Mouse (Mus musculus) thymus, postnatal 25 days (tissue): Measurements from ENCODE around the gene Rhot2.

Experiments
- DNase-seq: peaks from one replicate; pipeline ENCODE4 v3.0.0; 2022

Rhot2 gene

DNA sequence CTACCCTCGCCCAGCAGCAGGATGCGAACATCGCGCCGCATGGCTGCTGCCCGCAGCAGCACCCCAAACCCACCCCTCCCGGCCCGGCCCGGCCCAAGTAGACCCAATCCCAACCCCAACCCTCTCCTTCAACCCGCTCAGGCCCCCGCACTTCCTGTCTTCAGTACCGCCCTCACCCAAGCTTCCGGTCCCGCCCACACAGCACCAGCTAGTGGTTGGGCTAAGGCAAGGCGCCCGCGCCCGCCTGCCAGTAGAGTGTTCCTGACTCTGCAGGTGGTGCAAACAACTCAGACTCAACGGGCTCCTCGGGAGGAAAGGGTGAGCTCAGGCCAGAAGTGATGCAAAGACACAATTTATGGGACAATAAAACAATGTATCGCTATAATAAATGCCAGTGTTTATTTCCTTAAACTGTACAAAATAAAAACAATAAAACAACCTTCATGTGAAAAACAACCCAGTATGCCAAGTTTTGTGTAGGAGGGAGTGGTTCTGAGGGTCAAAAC, at the start of gene Rhot2:
TSS of gene Rhot2 (minus strand) at position 456 of the 506 bp plus-strand sequence.
- DNase-seq, result peak; percentile 97

DNA sequence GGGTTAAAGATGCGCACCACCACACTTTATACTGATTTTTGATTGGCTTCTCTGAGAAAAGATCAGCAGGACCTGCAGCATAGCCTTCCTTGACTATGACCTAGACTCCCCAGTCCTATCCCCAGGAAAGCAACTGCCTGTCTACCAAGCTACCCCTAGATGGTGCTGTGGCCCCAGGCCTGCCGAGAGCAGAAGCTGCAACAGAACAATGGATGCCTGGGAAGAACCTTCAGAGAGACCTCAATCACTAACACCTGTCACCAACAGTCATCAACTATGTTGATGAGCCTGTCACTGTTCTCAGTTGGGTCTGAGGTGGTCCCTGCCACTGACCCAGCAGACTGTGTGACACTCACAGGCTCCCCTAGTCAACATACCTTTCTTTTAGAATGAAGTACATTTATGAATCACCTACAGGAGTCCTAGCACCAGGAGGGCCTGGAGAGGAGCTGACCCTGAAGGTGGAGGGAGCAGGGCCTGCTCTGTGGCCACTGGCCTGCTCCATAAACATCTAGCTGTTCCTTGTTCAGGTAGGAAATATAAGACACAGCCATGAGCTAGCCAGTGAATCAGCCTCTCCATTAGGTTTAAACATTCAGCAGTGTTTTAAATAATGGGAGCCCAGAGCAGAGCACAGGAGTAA, 49.4 kb upstream of the Rhot2 start:
- DNase-seq, result peak; percentile 72

DNA sequence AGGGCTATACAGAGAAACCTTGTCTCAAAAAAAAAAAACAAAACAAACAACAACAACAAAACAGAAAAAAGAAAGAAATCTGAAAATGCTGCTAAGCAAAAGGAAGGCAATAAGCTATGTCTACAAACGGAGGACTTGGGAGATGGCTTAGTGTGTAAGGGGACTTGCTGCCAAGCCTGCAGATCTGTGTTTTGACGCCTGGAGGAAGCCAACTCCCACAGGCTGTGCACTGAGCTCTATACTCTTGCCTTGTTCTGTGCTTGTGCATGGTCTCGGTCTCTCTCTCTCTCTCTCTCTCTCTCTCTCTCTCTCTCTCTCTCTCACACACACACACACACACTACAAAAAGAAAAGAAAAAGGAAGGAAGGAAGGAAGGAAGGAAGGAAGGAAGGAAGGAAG, 44.2 kb upstream of the Rhot2 start:
- no peak for DNase-seq

DNA sequence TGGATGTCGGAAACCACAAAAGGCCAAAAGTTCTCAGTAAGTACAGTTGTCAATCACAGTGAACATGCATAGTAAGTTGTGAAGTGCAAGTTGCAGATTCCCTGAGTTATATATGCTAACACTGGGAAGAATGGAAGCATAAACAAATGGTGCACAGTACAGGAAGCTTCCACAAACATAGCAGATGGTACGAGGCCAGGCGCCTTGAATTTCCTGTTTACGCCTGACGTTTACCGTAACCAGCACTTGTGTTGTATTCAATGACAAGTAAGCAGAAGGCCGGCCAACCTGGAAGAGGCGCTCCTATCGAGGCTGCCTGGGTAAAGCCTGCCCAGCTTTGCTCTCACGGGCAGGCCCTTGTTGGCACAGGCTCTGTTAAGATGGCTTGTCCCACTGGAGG, 42.8 kb upstream of the Rhot2 start:
- DNase-seq, result no peak

DNA sequence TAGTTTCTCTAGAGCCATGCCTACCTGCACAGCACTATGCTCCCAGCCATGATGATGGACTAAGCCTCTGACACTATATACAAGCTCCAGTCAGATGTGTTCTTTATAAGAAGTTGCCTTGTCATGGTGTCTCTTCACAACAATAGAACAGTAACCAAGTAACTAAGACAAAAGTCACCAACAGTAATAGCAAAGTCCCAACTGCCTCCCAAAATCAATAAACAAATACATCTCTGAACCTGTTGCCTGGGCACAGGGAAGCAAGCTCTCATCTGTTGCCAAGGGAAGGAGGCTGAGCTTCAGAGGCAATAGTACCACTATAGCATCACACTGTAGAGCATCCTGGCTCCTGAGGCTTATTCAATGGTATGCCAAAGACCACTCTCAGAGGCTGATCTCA, 42.2 kb upstream of the Rhot2 start:
- no peak for DNase-seq

DNA sequence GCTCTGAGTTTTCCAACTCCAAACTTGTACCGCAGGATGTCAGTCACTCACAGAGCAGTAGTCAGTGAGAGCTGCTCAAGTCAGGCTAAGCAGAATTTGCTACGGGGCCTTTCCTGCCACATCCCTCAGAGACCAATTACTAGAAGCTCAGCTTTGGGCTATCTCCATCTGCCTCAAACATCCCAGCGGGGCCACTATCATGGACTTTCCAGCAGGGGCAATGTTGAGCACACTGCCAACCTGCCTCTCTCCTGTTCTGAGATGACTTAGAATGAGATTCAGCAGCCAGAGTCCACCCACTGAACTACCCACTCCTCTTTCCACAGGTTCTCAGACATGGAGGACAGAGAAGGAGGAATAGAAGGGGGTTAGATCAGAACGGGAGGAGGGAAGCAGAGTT, 41.0 kb upstream of the Rhot2 start:
- peak; percentile 30 for DNase-seq

DNA sequence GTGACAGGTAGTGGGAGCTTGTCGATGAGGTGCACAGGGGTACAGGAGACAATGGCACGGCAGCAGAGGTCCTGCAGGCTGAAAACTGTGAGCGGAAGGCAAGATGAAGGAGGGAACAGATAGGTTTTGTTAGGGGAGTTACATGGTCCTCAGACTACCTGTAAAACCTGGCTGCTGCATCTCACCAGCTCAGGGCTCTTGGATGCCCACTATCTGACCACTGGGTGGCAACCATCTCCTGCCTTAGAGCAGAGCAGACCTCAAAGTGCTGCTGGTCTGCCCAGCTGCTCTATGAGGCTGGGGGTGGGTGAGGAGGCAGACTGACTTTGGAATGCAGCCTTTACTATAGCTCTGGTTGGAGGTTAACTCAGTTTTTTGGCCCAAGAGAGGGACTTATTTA, 39.2 kb upstream of the Rhot2 start:
- DNase-seq, result no peak

DNA sequence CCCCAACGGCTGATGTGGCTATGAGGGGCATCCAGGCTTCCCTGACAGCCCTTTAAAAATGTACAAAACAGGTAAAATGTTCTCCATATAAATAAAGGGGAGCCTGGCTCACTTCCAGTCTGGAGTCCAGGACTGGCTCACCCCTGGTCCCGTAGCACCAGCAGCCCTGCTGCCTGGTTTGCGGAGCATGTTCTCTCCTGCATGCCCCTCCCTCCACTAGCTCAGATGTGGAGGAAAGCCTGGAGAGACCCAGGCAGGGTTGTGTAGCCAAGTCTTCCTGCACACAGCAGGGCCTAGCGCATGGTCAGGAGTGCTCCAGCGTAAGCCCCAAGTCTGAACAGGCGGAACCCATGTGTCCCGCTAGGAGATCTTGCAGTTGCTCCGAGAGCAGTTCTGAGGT, 38.6 kb upstream of the Rhot2 start:
- no peak for DNase-seq

DNA sequence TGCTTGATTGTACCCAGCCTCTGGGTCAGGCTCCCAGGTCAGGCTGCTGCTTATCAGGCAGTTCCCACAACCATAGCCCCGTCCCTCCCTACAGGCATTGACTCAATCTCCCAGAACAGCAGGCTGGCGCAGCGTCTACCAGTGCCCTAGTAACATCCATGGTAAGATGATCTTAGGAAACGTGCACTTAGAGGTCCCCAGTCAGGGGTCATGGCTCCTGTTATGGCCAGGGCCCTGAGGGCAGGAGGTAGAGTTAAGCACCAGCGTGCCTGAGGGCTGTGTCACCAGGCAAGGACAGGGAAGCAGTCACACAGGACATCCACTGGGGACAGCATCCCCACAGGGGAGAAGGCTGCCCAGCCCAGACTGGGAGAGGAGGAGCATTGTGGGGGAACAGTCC, 37.7 kb upstream of the Rhot2 start:
- DNase-seq, result no peak

DNA sequence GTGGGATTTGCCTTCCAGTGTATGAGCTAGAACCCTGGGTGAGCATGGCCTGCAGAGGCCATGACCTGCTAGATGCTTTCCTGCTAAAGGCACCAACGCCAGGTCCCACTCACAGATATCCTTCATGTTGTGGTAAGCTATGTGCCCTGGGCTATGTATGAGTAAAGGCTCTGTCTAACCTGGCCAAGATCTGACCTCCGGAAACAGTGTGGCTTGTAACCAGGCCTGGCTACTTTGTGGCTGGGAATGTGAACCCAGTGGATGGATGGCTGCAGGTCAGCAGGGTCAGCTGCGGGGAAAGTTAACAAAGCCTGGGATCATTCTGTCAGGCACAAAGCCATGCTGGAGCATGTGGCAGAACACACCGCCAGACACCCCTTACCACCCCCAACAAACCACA, 37.0 kb upstream of the Rhot2 start:
- no peak for DNase-seq

DNA sequence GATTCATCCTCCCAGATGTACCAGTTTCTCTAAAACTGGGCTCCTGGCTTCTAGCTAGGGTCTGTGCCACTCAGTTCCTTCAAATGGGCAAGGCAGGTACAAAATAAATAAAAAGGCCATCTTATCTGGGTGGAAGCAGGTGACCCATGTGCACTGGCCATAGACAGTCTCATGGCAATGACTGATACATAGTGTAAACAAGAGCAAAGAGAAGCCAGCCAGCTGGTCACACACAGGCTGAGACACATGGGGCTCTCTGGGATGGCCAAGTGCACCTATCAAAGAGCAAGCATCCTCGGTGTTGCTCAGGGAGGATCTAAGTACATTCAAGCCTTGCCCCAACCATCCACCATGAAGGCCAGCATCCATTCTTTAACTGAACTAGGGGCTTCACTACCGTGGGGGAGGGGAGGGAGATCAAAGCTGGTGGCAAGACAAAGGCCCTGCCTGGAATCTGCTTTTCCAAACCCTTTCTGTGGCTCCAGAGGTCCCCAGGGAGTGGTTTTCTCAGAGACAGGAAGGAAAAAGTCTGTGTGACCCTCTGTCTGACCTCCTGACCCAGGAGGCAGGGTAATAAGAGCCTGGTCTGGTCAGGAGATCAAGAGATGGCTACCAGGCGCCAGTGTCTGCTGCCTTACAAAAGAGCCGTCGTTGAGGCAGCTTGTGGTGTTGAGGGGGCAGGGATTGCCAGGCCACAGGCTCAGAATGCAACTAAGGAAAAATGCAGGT, 36.4 kb upstream of the Rhot2 start:
- DNase-seq, result no peak

DNA sequence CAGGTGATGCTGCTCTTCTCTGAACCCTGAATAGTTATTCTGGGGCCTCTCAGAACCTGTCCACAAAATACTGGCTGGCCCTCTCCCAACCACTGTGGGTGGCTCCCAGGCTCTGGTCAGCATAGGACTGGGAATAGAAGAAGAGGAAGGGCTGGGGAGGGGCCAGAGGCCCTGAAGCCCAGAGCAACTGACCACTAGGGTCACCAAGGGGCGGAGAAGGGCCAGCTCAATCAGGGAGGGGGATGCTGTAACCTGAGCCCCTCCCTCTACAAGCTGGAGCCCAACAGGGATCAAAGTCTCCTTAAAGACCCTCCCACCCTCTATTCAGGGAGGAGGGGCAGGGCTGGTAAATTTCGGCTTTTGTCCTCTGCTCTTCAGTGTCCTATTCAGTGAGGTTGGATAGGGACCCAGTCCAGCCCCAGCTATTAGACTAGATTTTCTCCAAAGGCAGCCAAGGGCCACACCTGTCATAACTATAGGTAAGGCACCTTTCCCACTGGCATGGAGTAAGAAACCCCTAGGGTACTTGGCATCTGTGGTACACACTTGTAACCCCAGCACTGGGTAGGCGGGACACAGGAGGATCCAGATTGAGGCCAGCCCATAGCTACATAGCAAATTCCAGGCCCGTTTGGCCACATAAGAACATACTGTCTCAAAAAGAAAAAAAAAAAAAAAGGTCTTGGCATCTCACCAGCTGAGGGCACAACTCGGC, 35.7 kb upstream of the Rhot2 start, which contains the start of gene Wfikkn1:
TSS of gene Wfikkn1 (minus strand) at position 663 of the 715 bp plus-strand sequence.
- DNase-seq, result no peak

DNA sequence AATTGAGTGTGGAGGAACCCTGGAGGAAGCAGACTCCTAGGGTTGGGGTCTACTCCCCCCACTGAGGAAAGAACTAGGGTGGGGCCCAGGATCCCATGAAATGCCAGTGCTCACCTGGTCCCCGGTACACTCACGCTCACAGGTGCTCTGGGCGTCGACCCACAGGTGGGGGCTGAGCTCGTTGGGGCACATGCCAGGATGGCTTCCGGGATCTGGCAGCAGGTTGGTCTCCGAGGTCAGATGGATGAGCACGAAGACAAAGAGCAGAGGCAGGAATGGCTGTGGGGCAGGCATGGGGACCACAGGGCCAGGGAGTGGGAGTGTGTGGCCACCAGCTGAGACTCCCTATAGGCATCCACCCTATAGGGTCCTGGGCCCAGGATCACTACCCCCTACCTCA, 35.1 kb upstream of the Rhot2 start:
- no peak for DNase-seq

DNA sequence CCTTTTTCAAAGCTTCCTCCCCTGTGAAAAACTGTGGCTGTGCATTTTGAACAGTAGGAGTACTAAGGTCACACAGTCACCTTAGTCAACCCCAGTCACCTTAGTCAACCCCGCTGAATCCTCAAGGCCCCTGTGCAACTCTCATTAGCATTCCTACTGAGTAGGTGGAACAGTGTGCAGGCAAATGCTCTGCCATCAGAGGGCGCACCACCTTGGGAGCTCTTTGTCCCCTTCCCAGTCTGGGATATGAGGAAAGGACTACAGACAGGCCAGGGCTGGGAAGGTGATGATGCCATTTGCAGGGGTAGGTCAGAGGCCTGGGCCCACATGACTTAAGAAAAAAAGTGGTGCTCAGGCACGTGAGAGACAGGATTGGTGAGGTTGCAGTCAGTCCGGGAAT, 34.6 kb upstream of the Rhot2 start:
- no peak for DNase-seq

DNA sequence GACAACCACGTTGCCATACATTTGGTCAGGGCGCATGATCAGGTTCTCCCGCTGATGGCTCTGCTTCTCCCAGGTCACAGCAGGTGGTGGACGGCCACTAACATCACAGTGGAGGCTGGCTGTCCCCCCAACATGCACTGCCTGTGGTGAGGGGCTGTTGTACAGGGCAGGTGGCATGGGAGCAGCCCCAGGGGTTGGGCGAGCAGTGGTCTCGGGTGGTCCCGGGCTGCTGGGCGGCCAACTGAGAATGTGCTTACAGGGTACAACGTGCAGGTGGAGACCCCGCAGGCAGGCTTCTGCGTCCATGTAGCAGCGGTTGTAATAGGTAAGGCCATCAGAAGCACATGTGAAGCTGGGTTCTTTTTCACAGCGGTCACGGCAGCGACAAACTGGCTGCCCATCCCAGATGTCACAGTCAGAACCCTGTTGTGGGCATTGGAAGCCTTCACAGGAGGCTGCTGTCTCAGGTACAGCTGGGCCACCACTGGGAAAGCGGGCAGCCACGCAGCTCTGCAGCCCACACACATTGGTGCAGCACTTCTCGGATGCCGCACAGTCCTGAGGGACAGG, 34.0 kb upstream of the Rhot2 start:
- no peak for DNase-seq

DNA sequence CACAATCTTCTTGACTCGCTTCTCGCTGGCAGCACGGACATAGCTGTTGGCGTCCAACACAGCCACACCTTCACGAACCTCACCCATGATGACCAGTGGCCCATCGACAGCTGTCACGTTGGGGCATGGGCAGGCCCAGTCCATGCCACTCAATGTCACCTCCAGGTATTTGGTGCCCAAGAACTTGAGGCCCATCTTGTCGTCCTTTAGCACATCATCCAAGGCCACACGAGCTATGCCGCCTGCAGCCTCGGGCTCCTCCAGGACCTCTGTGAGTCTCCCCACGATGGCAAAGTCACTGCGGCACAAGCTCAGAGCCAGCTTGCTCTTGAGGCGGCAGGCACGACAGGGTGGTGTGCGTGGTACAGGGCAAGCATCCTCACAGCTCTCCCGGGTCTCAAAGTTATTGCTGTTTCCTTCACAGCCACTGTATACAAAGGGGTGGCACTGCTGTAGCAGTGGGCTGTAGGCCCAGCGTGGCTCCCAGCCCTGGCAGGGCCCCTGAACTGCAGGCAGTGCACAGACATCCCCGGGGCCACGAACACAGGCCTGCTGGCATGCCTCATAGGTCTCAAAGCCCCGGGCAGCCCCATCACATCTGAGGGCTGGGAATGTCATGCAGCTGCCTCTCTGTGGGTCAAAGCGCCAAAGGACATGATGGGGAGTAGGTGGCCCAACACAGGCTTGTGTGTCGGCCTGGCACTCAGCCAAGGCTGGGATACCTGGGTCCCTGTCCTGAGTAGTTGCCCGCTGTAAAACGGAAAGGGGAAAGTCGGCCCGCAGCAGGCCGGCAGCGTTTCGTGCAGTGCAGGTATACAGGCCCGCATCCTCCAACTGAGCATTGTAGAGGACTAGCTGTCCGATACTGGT, 33.3 kb upstream of the Rhot2 start:
- DNase-seq, result no peak

DNA sequence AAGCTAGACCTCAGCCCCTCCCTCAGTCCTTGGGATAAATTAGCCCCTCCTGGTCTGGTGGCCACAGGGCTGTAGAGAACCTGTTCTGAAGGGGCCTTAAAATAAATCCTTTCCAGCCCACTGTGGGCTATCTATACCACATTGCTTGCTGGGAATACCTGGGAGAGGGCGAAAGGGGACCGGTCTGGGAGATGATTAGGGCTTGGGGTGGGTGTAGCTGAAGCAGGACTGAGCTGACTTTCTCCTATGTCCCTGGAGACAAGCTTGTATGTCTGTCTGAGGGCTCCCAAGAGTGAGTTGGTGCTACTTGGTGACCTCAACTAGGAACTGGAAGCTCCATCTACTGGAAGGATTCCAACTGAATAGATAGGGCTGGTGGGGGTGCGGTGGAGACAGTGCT, 32.4 kb upstream of the Rhot2 start:
- no peak for DNase-seq

DNA sequence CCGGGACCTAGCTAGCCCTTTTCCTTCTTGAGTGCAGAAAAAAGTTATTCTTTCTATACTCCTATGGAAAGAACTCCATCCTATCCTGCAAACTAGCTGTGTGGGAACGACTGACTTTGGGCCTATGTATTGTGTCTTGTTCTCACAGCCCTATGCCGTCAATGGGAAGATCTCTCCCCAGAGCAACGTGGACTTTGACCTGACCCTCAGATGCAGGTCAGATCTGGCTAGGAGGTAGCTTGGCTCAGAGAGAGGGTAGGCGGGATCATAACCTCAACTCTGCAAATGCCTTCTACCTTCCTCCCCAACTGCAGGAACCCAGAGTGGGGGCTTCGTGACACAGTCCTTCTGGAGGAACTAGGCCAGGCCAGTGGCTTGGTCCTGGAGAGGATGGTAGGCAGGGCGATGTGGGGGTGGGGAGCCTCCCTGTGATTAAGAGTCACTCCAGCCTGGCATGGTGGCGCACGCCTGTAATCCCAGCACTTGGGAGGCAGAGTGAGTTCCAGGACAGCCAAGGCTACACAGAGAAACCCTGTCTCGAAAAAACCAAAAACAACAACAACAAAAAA, 31.8 kb upstream of the Rhot2 start:
- no peak for DNase-seq

DNA sequence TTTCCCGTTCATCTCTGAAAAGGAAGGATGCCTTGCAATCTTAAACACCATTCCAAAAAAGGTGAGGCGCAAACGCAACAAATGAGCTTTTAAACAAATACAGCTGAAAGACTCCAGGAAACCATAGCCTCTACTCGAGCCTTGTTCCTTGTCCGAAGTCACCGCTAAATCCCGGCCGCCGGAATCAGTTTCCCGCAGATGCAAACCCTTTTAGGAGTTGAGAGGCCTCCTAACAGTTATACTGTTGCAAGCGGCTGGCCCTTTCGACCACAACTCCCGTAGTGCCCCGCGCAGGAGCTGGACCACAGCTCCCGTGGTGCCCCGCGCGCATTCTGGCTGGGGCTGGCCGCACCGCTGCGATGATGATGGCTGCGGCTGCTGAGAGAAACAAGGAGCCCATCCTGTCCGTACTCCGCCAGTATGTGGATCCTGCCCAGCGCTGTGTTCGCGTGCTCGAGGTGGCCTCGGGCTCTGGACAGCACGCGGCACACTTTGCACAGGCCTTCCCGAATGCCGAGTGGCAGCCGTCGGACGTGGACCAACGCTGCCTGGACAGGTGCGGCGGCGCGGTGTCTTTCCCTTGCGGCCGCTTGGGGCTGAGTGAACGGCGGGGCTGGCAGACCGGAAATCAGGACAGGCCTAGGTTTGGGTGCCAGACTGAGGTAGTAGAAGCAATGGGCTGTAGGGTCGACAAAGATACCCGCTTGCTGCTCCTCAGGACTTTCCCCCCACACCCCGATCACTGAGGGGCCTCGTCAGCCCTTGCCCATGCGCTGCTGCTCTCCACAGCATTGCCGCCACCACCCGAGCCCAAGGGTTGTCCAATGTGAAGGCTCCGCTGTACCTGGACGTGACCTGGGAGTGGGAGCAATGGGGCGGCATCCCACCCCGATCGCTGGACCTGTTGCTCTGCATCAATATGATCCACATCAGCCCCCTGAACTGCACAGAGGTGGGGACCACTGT, 30.8 kb upstream of the Rhot2 start:
- DNase-seq, result peak; percentile 87

DNA sequence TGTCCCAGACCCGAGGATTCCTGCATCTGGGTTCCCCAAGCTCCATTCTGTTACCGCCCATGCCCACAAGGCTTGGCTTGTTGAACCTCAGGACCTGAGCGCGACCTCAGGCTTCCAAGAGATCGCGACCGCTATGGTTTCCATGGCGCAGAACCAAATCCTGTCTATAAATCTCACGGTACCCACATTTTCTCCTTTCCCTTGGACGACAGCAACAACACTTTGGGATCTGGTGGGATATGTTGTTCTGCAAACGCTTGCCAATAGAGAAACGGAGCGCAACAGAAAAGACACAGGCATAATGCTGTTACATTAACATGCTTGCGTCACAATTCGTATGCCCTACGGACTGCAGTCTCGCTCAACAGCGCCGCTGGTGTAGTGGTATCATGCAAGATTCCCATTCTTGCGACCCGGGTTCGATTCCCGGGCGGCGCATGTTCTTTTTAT, 30.1 kb upstream of the Rhot2 start, which contains the start of gene Mettl26:
TSS of gene Mettl26 (plus strand) at position 354 of the 450 bp plus-strand sequence.
- peak; percentile 95 for DNase-seq
